Mouse (Mus musculus) c-Kit-positive CD71-negative TER-119-negative erythroid progenitor cells, embryonic 14.5 days (primary cell): ENCODE measurements around the gene Slc39a1.
"Not testable (repeated sequence)": the region's sequence is repeated elsewhere in the genome, so short reads cannot be mapped to it uniquely, and the experiment has no call there.

ENCODE experiments used
- DNase-seq: peaks from one replicate; pipeline ENCODE4 v3.0.0-alpha.2; 2013; ENCODE audit warnings: low read depth

Slc39a1 gene

GRCm38 (mm10) chr3:90265932-90266741, 18.2 kb downstream of the Slc39a1 start:
- peak; percentile 48 for DNase-seq

- no peak for DNase-seq
Measured at GRCm38 (mm10) chr3:90266901-90267775, 19.2 kb downstream of the Slc39a1 start.

- DNase-seq, result no peak
Measured at GRCm38 (mm10) chr3:90268190-90268589, 20.2 kb downstream of the Slc39a1 start.

- DNase-seq, result no peak
Measured at GRCm38 (mm10) chr3:90268971-90269370, 21.0 kb downstream of the Slc39a1 start.

GRCm38 (mm10) chr3:90270784-90271183, 22.8 kb downstream of the Slc39a1 start:
- DNase-seq, result no peak

- DNase-seq, result no peak
Measured at GRCm38 (mm10) chr3:90272170-90272569, 24.2 kb downstream of the Slc39a1 start.

- no peak for DNase-seq
Measured at GRCm38 (mm10) chr3:90273855-90274254, 25.9 kb downstream of the Slc39a1 start.

GRCm38 (mm10) chr3:90275286-90275685, 27.3 kb downstream of the Slc39a1 start:
- no peak for DNase-seq

GRCm38 (mm10) chr3:90276858-90277257, 28.9 kb downstream of the Slc39a1 start:
- DNase-seq, result no peak

- no peak for DNase-seq
Measured at GRCm38 (mm10) chr3:90277793-90278192, 29.8 kb downstream of the Slc39a1 start.

GRCm38 (mm10) chr3:90278211-90278610, 30.2 kb downstream of the Slc39a1 start:
- no peak for DNase-seq

GRCm38 (mm10) chr3:90279216-90279615, 31.2 kb downstream of the Slc39a1 start:
- DNase-seq, result no peak

- DNase-seq, result no peak
Measured at GRCm38 (mm10) chr3:90279743-90280142, 31.8 kb downstream of the Slc39a1 start.

- no peak for DNase-seq
Measured at GRCm38 (mm10) chr3:90280708-90281107, 32.7 kb downstream of the Slc39a1 start.

- no peak for DNase-seq
Measured at GRCm38 (mm10) chr3:90284150-90284549, 36.2 kb downstream of the Slc39a1 start.

GRCm38 (mm10) chr3:90289403-90289802, 41.4 kb downstream of the Slc39a1 start:
- DNase-seq, result not testable (repeated sequence)

- DNase-seq, result no peak
Measured at GRCm38 (mm10) chr3:90290602-90291001, 42.6 kb downstream of the Slc39a1 start.

GRCm38 (mm10) chr3:90291982-90292344, 44.0 kb downstream of the Slc39a1 start:
- no peak for DNase-seq

GRCm38 (mm10) chr3:90292345-90293275, 44.6 kb downstream of the Slc39a1 start, which contains the start of gene Gatad2b:
Gene Gatad2b (plus strand): TSS chr3:90293178.
- DNase-seq, result peak; percentile 99

- peak; percentile 36 for DNase-seq
Measured at GRCm38 (mm10) chr3:90293352-90294063, 45.5 kb downstream of the Slc39a1 start.

- DNase-seq, result no peak
Measured at GRCm38 (mm10) chr3:90294064-90294440, 46.1 kb downstream of the Slc39a1 start.
